Mouse (Mus musculus) layer of hippocampus, adult 18-20 months (tissue): ENCODE results near the gene Wdr76. TPM values are rescaled to one million over a fixed set of nuclear protein-coding genes. Genes with fewer than 3 reads are reported as not detected.
"Not testable (repeated sequence)": the region's sequence is repeated elsewhere in the genome, so short reads cannot be mapped to it uniquely, and the experiment has no call there.

ENCODE experiments used
- DNase-seq, 2 experiments: peaks; one replicate each; pipeline ENCODE4 v3.0.0; 2022; ENCODE audit warnings: low spot score in 2 of 2
- long read RNA-seq: library from polyadenylated mRNA; stranded (forward); transcript quantifications from one replicate; pipeline ENCODE4 v2.0.0, GENCODE M21; 2021
- total RNA-seq, 2 experiments: library from RNA; stranded (reverse); gene quantifications; 2 replicates each; pipeline ENCODE4 v1.2.3; 2021

Wdr76 gene
- total RNA-seq: 1 to 10 TPM; 2.5 to 2.7 TPM
- long read RNA-seq: 0 reads

GRCm38 (mm10) chr2:121505942-121506882 is at the start of gene Wdr76, which contains the start of gene Mfap1a:
Gene Wdr76 (plus strand): TSS chr2:121506723.
Gene Mfap1a (minus strand): TSS chr2:121506665.
- peak; percentile 77 to 90 for DNase-seq

- no peak for DNase-seq
Observed at GRCm38 (mm10) chr2:121460071-121460470, 46.5 kb upstream of the Wdr76 start.

- DNase-seq: not testable (repeated sequence)
Observed at GRCm38 (mm10) chr2:121468982-121469381, 37.5 kb upstream of the Wdr76 start.

- not testable (repeated sequence) for DNase-seq
Observed at GRCm38 (mm10) chr2:121472783-121473182, 33.7 kb upstream of the Wdr76 start.

GRCm38 (mm10) chr2:121473301-121474179 is 33.0 kb upstream of the Wdr76 start, which contains the start of gene Mfap1b:
Gene Mfap1b (minus strand): TSS chr2:121474067.
- DNase-seq: peak; percentile 81 to 93

- no peak for DNase-seq
Observed at GRCm38 (mm10) chr2:121474180-121474535, 32.4 kb upstream of the Wdr76 start.

- not testable (repeated sequence) for DNase-seq
Observed at GRCm38 (mm10) chr2:121475306-121475705, 31.2 kb upstream of the Wdr76 start.

GRCm38 (mm10) chr2:121477491-121478266 is 28.8 kb upstream of the Wdr76 start:
- no peak for DNase-seq

GRCm38 (mm10) chr2:121480498-121480897 is 26.0 kb upstream of the Wdr76 start:
- no peak for DNase-seq

- not testable (repeated sequence) for DNase-seq
Observed at GRCm38 (mm10) chr2:121480916-121481315, 25.6 kb upstream of the Wdr76 start.

- DNase-seq: no peak
Observed at GRCm38 (mm10) chr2:121483576-121483975, 22.9 kb upstream of the Wdr76 start.

GRCm38 (mm10) chr2:121484403-121484802 is 22.1 kb upstream of the Wdr76 start:
- DNase-seq: not testable (repeated sequence)

GRCm38 (mm10) chr2:121501550-121501949 is 5.0 kb upstream of the Wdr76 start:
- not testable (repeated sequence) for DNase-seq

- no peak for DNase-seq
Observed at GRCm38 (mm10) chr2:121507173-121507950, 839 bp downstream of the Wdr76 start.

GRCm38 (mm10) chr2:121507951-121508330 is 1.4 kb downstream of the Wdr76 start:
- DNase-seq: no peak

GRCm38 (mm10) chr2:121509584-121509983 is 3.1 kb downstream of the Wdr76 start:
- peak; percentile 19 to 48 for DNase-seq

GRCm38 (mm10) chr2:121511401-121511800 is 4.9 kb downstream of the Wdr76 start:
- DNase-seq: no peak

GRCm38 (mm10) chr2:121512991-121513765 is 6.7 kb downstream of the Wdr76 start:
- not testable (repeated sequence) for DNase-seq

- DNase-seq: no peak
Observed at GRCm38 (mm10) chr2:121514211-121514610, 7.7 kb downstream of the Wdr76 start.
